Mouse (Mus musculus): Measurements from ENCODE around the gene Gm38431.

Gene Gm38431

GRCm38 (mm10) chr9:21091707-21092320 is at the start of gene Gm38431, which contains the start of gene Raver1:
Gene Gm38431, minus strand, starts transcription at chr9:21091997.
Gene Raver1, minus strand, starts transcription at chr9:21092008.
- peak; percentile 95 for ATAC-seq (ENCODE audit: low TSS enrichment)

- ATAC-seq (ENCODE audit: low TSS enrichment), result no peak
Observed at GRCm38 (mm10) chr9:21138386-21138785, 46.6 kb upstream of the Gm38431 start.

GRCm38 (mm10) chr9:21137229-21137628 is 45.4 kb upstream of the Gm38431 start:
- ATAC-seq (ENCODE audit: low TSS enrichment), result peak; percentile 55; the same call in 1 of the 2 replicates

GRCm38 (mm10) chr9:21136401-21136800 is 44.6 kb upstream of the Gm38431 start:
- ATAC-seq (ENCODE audit: low TSS enrichment), result no peak

- no peak for ATAC-seq (ENCODE audit: low TSS enrichment)
Observed at GRCm38 (mm10) chr9:21135941-21136381, 44.2 kb upstream of the Gm38431 start.

- no peak for ATAC-seq (ENCODE audit: low TSS enrichment)
Observed at GRCm38 (mm10) chr9:21135329-21135890, 43.6 kb upstream of the Gm38431 start.

GRCm38 (mm10) chr9:21134595-21135328 is 43.0 kb upstream of the Gm38431 start:
- no peak for ATAC-seq (ENCODE audit: low TSS enrichment)

GRCm38 (mm10) chr9:21133064-21133707 is 41.4 kb upstream of the Gm38431 start:
- no peak for ATAC-seq (ENCODE audit: low TSS enrichment)

- no peak for ATAC-seq (ENCODE audit: low TSS enrichment)
Observed at GRCm38 (mm10) chr9:21132102-21132775, 40.4 kb upstream of the Gm38431 start.

GRCm38 (mm10) chr9:21131059-21131956 is 39.5 kb upstream of the Gm38431 start, which contains the start of gene Tyk2:
Gene Tyk2, minus strand, starts transcription at chr9:21131243.
- ATAC-seq (ENCODE audit: low TSS enrichment), result peak; percentile 98

GRCm38 (mm10) chr9:21126259-21126627 is 34.4 kb upstream of the Gm38431 start:
- ATAC-seq (ENCODE audit: low TSS enrichment), result no peak

- no peak for ATAC-seq (ENCODE audit: low TSS enrichment)
Observed at GRCm38 (mm10) chr9:21125502-21126258, 33.9 kb upstream of the Gm38431 start.

GRCm38 (mm10) chr9:21124837-21125236 is 33.0 kb upstream of the Gm38431 start:
- ATAC-seq (ENCODE audit: low TSS enrichment), result no peak

GRCm38 (mm10) chr9:21121483-21121882 is 29.7 kb upstream of the Gm38431 start:
- ATAC-seq (ENCODE audit: low TSS enrichment), result no peak

GRCm38 (mm10) chr9:21117073-21117472 is 25.3 kb upstream of the Gm38431 start:
- no peak for ATAC-seq (ENCODE audit: low TSS enrichment)

- ATAC-seq (ENCODE audit: low TSS enrichment), result no peak
Observed at GRCm38 (mm10) chr9:21115105-21115504, 23.3 kb upstream of the Gm38431 start.

- no peak for ATAC-seq (ENCODE audit: low TSS enrichment)
Observed at GRCm38 (mm10) chr9:21114190-21114589, 22.4 kb upstream of the Gm38431 start.

- ATAC-seq (ENCODE audit: low TSS enrichment), result no peak
Observed at GRCm38 (mm10) chr9:21113751-21114150, 22.0 kb upstream of the Gm38431 start.

- no peak for ATAC-seq (ENCODE audit: low TSS enrichment)
Observed at GRCm38 (mm10) chr9:21107607-21108237, 15.9 kb upstream of the Gm38431 start.

Measured in frontal cortex, adult (tissue).